Mouse (Mus musculus): ENCODE results near the gene Tsnaxip1. TPM values are rescaled to one million over a fixed set of nuclear protein-coding genes. Genes with fewer than 3 reads are reported as not detected.

The Tsnaxip1 gene
- polyA plus RNA-seq, 1 experiment, result 0.10 TPM

DNA sequence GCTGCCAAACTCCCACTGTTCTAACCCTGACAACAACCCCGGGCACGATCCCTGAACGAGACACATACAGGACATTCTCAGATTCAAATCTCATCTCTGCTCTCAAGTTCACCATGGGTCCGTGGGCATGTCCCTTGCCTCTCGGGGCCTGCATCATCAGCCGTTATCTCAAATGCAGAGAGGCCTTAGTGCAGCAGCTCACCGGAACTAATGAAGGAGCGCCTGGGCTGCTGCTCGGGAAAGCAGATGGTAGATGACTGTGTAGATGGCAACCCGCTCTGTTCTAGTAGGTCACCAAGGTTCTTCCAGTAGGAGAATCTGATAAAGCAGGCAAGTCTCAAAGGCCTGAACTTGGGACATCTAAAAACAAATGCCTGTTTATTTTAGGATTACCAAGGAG, 16.5 kb upstream of the Tsnaxip1 start:
- Histone ChIP-seq H3K4me3 (no peak overlapping the region), H3K4me2 (ENCODE audit: low read depth) (no peak overlapping the region), H3K36me3 (ENCODE audit: control insufficient read depth, insufficient read depth) (no peaks in the 10 kb centered on the region), H3K27me3 (ENCODE audit: control insufficient read depth, insufficient read depth, insufficient read length) (no peaks in the 10 kb centered on the region), H3K79me2 (ENCODE audit: control insufficient read depth, insufficient read depth) (peaks cover 57% of the 10 kb centered on the region), H3ac (ENCODE audit: control insufficient read depth, insufficient read length) (no peak overlapping the region)
- TF ChIP-seq TCF12 (IDR thresholded peaks at IDR 0.05; ENCODE audit: insufficient read depth, poor library complexity, severe bottlenecking), result no peak
- no peak for TF ChIP-seq POLR2AphosphoS2 (IDR thresholded peaks at IDR 0.05; ENCODE audit: insufficient read length, low read depth)
- no peak for TF ChIP-seq POLR2A (IDR thresholded peaks at IDR 0.05; ENCODE audit: insufficient read length, low read depth)
- TF ChIP-seq TCF3 (IDR thresholded peaks at IDR 0.05; ENCODE audit: insufficient read length, low read depth), result no peak
- TF ChIP-seq REST (IDR thresholded peaks at IDR 0.05; ENCODE audit: insufficient read depth, insufficient read length), result no peak
- TF ChIP-seq MYOD1 (IDR thresholded peaks at IDR 0.05; ENCODE audit: control insufficient read depth in 1 of 3, insufficient read length in 2 of 3, low read depth in 2 of 3), result no peak
- TF ChIP-seq CEBPB (IDR thresholded peaks at IDR 0.05; ENCODE audit: insufficient read depth, poor library complexity, severe bottlenecking), result no peak

DNA sequence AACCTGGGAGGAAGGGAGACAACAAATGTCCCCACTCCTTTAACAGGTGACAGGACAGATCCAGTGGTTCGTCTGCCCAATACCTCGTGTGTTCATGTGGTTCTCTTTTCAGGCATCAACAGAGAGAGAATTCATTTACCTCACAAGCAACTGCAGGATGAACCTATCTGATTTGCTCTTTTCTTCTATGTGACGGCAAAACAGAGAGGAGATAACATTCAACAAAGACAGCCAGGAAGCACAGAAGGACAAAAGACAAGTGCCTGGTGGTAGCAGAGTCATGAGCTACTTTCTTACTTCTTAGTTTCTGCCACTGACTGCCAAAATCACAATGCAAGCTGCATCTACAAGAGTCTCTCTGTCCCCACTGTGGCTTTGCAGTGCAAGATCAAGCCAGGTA, 16.0 kb upstream of the Tsnaxip1 start:
- Histone ChIP-seq H3K79me2 (ENCODE audit: control insufficient read depth, insufficient read depth) (peaks cover 58% of the 10 kb centered on the region), H3K36me3 (ENCODE audit: control insufficient read depth, insufficient read depth) (no peaks in the 10 kb centered on the region), H3K4me3 (no peak overlapping the region), H3ac (ENCODE audit: control insufficient read depth, insufficient read length) (no peak overlapping the region), H3K27me3 (ENCODE audit: control insufficient read depth, insufficient read depth, insufficient read length) (no peaks in the 10 kb centered on the region), H3K4me2 (ENCODE audit: low read depth) (no peak overlapping the region)
- no peak for TF ChIP-seq POLR2AphosphoS2 (IDR thresholded peaks at IDR 0.05; ENCODE audit: insufficient read length, low read depth)
- TF ChIP-seq MYOD1 (IDR thresholded peaks at IDR 0.05; ENCODE audit: control insufficient read depth in 1 of 3, insufficient read length in 2 of 3, low read depth in 2 of 3), result peak in 1 of 3 experiments; percentile 16

DNA sequence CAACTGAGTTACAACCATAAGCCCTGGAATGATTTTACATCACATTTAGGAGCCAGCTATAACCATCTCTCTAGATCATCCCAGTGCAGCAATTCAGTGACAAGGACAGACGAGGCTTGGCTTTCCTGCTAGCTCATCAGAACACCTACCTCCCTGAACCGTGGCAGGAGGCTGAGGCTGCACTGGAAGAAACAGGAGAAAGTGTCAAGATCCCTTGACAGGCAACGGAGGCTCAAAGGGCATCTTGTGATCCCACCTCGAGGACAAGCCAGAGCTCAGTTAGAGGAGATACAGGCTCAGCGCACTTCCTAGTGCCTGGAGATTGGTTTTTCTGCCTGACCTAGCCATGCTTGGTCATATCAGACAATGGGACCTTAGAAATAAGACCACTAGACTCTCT, 15.0 kb upstream of the Tsnaxip1 start:
- Histone ChIP-seq H3ac (ENCODE audit: control insufficient read depth, insufficient read length) (no peak overlapping the region), H3K27me3 (ENCODE audit: control insufficient read depth, insufficient read depth, insufficient read length) (no peaks in the 10 kb centered on the region), H3K4me2 (ENCODE audit: low read depth) (no peak overlapping the region), H3K36me3 (ENCODE audit: control insufficient read depth, insufficient read depth) (no peaks in the 10 kb centered on the region), H3K79me2 (ENCODE audit: control insufficient read depth, insufficient read depth) (peaks cover 63% of the 10 kb centered on the region), H3K4me3 (no peak overlapping the region)
- TF ChIP-seq USF1 (IDR thresholded peaks at IDR 0.05; ENCODE audit: low read depth) (no peak), MYOG (IDR thresholded peaks at IDR 0.05; ENCODE audit: control insufficient read depth in 1 of 3, insufficient read depth in 1 of 3, insufficient read length in 2 of 3, low read depth in 2 of 3) (no peak), TCF3 (IDR thresholded peaks at IDR 0.05; ENCODE audit: insufficient read length, low read depth) (no peak), MYOD1 (IDR thresholded peaks at IDR 0.05; ENCODE audit: control insufficient read depth in 1 of 3, insufficient read length in 2 of 3, low read depth in 2 of 3) (no peak), SRF (IDR thresholded peaks at IDR 0.05; ENCODE audit: control insufficient read depth, insufficient read length, low read depth) (no peak), POLR2AphosphoS2 (IDR thresholded peaks at IDR 0.05; ENCODE audit: insufficient read length, low read depth) (no peak), TCF12 (IDR thresholded peaks at IDR 0.05; ENCODE audit: insufficient read depth, poor library complexity, severe bottlenecking) (no peak), REST (IDR thresholded peaks at IDR 0.05; ENCODE audit: insufficient read depth, insufficient read length) (no peak), CEBPB (IDR thresholded peaks at IDR 0.05; ENCODE audit: insufficient read depth, poor library complexity, severe bottlenecking) (no peak), E2F4 (IDR thresholded peaks at IDR 0.05; ENCODE audit: insufficient read depth) (no peak), POLR2A (IDR thresholded peaks at IDR 0.05; ENCODE audit: insufficient read length, low read depth) (no peak), MAX (IDR thresholded peaks at IDR 0.05; ENCODE audit: low read depth) (no peak)

DNA sequence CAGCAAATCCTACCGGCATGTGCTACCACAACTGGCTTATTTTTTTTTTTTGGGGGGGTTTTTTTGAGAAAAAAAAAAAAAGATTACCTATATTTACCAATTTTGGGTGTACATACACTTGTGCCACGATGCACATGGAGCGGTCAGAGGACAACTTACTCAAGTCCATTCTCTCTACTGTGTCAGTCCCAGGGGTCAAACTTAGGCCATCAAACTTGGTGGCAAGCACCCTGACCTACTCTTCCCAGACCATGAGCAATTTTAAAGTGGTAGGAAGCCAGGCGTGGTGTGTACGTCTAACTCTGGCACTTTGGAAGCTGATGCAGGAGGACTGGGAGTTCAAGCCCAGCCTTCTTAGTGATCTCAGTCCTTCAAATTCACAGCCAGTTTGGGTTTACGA, 14.3 kb upstream of the Tsnaxip1 start:
- no peaks in the 10 kb centered on the region for H3K27me3 ChIP-seq (ENCODE audit: control insufficient read depth, insufficient read depth, insufficient read length)
- TF ChIP-seq POLR2AphosphoS2 (IDR thresholded peaks at IDR 0.05; ENCODE audit: insufficient read length, low read depth) (no peak), POLR2A (IDR thresholded peaks at IDR 0.05; ENCODE audit: insufficient read length, low read depth) (no peak), CEBPB (IDR thresholded peaks at IDR 0.05; ENCODE audit: insufficient read depth, poor library complexity, severe bottlenecking) (no peak), MYOD1 (IDR thresholded peaks at IDR 0.05; ENCODE audit: control insufficient read depth in 1 of 3, insufficient read length in 2 of 3, low read depth in 2 of 3) (no peak), MYOG (IDR thresholded peaks at IDR 0.05; ENCODE audit: control insufficient read depth in 1 of 3, insufficient read depth in 1 of 3, insufficient read length in 2 of 3, low read depth in 2 of 3) (no peak), REST (IDR thresholded peaks at IDR 0.05; ENCODE audit: insufficient read depth, insufficient read length) (no peak), SRF (IDR thresholded peaks at IDR 0.05; ENCODE audit: control insufficient read depth, insufficient read length, low read depth) (no peak), TCF3 (IDR thresholded peaks at IDR 0.05; ENCODE audit: insufficient read length, low read depth) (no peak), MAX (IDR thresholded peaks at IDR 0.05; ENCODE audit: low read depth) (no peak), USF1 (IDR thresholded peaks at IDR 0.05; ENCODE audit: low read depth) (no peak)
- H3ac ChIP-seq (ENCODE audit: control insufficient read depth, insufficient read length), result no peak overlapping the region

DNA sequence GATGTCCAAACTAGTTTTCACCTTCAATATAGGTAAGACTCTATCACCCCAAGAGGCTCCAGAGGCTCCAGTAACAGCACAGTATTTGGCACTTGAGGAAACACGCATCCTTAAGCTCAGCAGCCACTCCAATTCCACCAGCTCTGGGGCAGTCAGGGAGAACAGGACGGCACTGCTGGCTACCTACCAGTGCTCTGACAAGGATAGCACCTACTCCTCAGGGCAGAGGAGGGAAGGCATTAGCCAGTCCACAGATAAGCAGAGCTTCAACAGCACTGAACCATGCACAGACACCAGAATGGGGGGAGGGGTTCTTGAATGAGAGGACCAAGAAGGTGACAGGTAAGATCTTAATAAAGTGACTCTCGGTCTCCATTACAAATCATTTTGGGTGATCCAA, 7.9 kb upstream of the Tsnaxip1 start:
- TF ChIP-seq TCF3 (IDR thresholded peaks at IDR 0.05; ENCODE audit: insufficient read length, low read depth) (no peak), MYOG (IDR thresholded peaks at IDR 0.05; ENCODE audit: control insufficient read depth in 1 of 3, insufficient read depth in 1 of 3, insufficient read length in 2 of 3, low read depth in 2 of 3) (no peak), MYOD1 (IDR thresholded peaks at IDR 0.05; ENCODE audit: control insufficient read depth in 1 of 3, insufficient read length in 2 of 3, low read depth in 2 of 3) (no peak), E2F4 (IDR thresholded peaks at IDR 0.05; ENCODE audit: insufficient read depth) (no peak), SRF (IDR thresholded peaks at IDR 0.05; ENCODE audit: control insufficient read depth, insufficient read length, low read depth) (no peak), POLR2AphosphoS2 (IDR thresholded peaks at IDR 0.05; ENCODE audit: insufficient read length, low read depth) (no peak), MAX (IDR thresholded peaks at IDR 0.05; ENCODE audit: low read depth) (no peak), TCF12 (IDR thresholded peaks at IDR 0.05; ENCODE audit: insufficient read depth, poor library complexity, severe bottlenecking) (no peak), POLR2A (IDR thresholded peaks at IDR 0.05; ENCODE audit: insufficient read length, low read depth) (no peak), CEBPB (IDR thresholded peaks at IDR 0.05; ENCODE audit: insufficient read depth, poor library complexity, severe bottlenecking) (no peak), REST (IDR thresholded peaks at IDR 0.05; ENCODE audit: insufficient read depth, insufficient read length) (no peak), USF1 (IDR thresholded peaks at IDR 0.05; ENCODE audit: low read depth) (no peak)
- no peak overlapping the region for H3K4me3 ChIP-seq
- peaks cover 85% of the 10 kb centered on the region for H3K79me2 ChIP-seq (ENCODE audit: control insufficient read depth, insufficient read depth)
- peaks cover 16% of the 10 kb centered on the region for H3K36me3 ChIP-seq (ENCODE audit: control insufficient read depth, insufficient read depth)
- no peak overlapping the region for H3K4me2 ChIP-seq (ENCODE audit: low read depth)
- H3ac ChIP-seq (ENCODE audit: control insufficient read depth, insufficient read length), result no peak overlapping the region
- H3K27me3 ChIP-seq (ENCODE audit: control insufficient read depth, insufficient read depth, insufficient read length), result no peaks in the 10 kb centered on the region

More for the DNA sequence above, 14.3 kb upstream of the Tsnaxip1 start:
- Histone ChIP-seq H3K4me3 (no peak overlapping the region), H3K36me3 (ENCODE audit: control insufficient read depth, insufficient read depth) (no peaks in the 10 kb centered on the region), H3K4me2 (ENCODE audit: low read depth) (no peak overlapping the region), H3K79me2 (ENCODE audit: control insufficient read depth, insufficient read depth) (peaks cover 63% of the 10 kb centered on the region)

Measured in myocyte (in vitro differentiated cells).